Mouse (Mus musculus): ENCODE measurements around the gene Limch1.

DNA sequence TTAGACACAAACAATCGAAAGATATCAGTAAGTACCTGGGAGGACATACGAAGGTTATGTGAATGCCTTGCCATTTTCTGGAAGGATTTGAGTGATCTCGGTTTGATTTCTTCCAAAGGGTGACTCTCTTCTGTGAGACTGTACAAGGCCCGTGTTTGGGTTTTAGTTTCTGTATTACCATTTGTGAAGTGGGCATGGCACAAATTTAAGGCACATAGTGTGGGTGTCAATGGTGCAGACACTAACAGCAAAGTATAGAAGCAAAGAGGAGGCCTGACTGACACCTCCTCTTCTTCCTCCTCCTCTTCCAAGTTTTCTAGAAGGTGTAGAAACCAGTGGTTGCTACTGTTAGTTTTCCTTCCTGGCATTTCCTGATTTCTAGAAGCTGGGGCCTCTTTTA lies 16.3 kb upstream of the Limch1 start:
- TF ChIP-seq POLR2AphosphoS5 (IDR thresholded peaks at IDR 0.05; ENCODE audit: insufficient replicate concordance, low read depth, low read length) (no peak), TAL1 (conservative IDR thresholded peaks at IDR 0.05; ENCODE audit: low read depth, low read length) (no peak)
